Mouse (Mus musculus) cortical plate, adult 2 months (tissue): ENCODE data around the gene Mtfmt.

Source experiments
- CTCF ChIP-seq: fragments of 200-500 bp; IDR thresholded peaks from 2 replicates; pipeline ENCODE4 v1.5.1; 2011; ENCODE audit warnings: mild to moderate bottlenecking, control low read depth, low read length; ENCODE audit not compliant: insufficient read depth; ENCODE audit errors: extremely low read depth
- POLR2A ChIP-seq: fragments of 200-500 bp; IDR thresholded peaks from 2 replicates; pipeline ENCODE4 v1.6.1; 2011; ENCODE audit warnings: mild to moderate bottlenecking, low read length, control low read depth; ENCODE audit not compliant: insufficient read depth; ENCODE audit errors: extremely low read depth

GRCm38 (mm10) chr9:65386373-65387140 lies 49.0 kb upstream of the Mtfmt start:
- TF ChIP-seq POLR2A = no peak
- TF ChIP-seq CTCF = no peak
